Mouse (Mus musculus) midbrain, embryonic 14.5 days (tissue): Measurements from ENCODE around the gene Zcchc17. TPM values are rescaled to one million over a fixed set of nuclear protein-coding genes. Genes with fewer than 3 reads are reported as not detected.

Experiments used
- ATAC-seq: fragments of 200-750 bp; cut with Nextera tagmentation; 2 replicates; pipeline ENCODE4 v1.8.0; 2017; ENCODE audit warnings: moderate number of reproducible peaks, moderate library complexity; ENCODE audit not compliant: low FRiP score, low TSS enrichment
- DNase-seq: peaks from one replicate; pipeline ENCODE4 v3.0.0-alpha.2; 2015
- H3K27ac ChIP-seq: fragments of 300-500 bp; sonication (generic); replicated peaks from 2 replicates; pipeline ENCODE4 v1.5.1; 2014; ENCODE audit warnings: mild to moderate bottlenecking, low read depth, low read length, moderate library complexity
- H3K27me3 ChIP-seq: fragments of 300-500 bp; sonication (generic); 2 replicates; pipeline ENCODE4 v1.6.1; 2014; ENCODE audit warnings: low read length, control low read depth, mixed read lengths; ENCODE audit not compliant: control insufficient read depth, insufficient read depth
- H3K36me3 ChIP-seq: fragments of 300-500 bp; sonication (generic); 2 replicates; pipeline ENCODE4 v1.6.1; 2014; ENCODE audit warnings: low read length, control low read depth; ENCODE audit not compliant: control insufficient read depth, insufficient read depth
- H3K4me1 ChIP-seq: fragments of 300-500 bp; sonication (generic); 2 replicates; pipeline ENCODE4 v1.6.1; 2014; ENCODE audit warnings: mild to moderate bottlenecking, antibody characterized with exemption, low read length, control low read depth; ENCODE audit not compliant: control insufficient read depth, insufficient read depth
- H3K4me2 ChIP-seq: fragments of 300-500 bp; sonication (generic); 2 replicates; pipeline ENCODE4 v1.6.1; 2014; ENCODE audit warnings: mild to moderate bottlenecking, low read length, moderate library complexity
- H3K4me3 ChIP-seq: fragments of 300-500 bp; sonication (generic); replicated peaks from 2 replicates; pipeline ENCODE4 v1.5.1; 2014; ENCODE audit warnings: low read depth, low read length
- H3K9ac ChIP-seq: fragments of 300-500 bp; sonication (generic); replicated peaks from 2 replicates; pipeline ENCODE4 v1.6.1; 2014; ENCODE audit warnings: mild to moderate bottlenecking, low read length, moderate library complexity
- H3K9me3 ChIP-seq: fragments of 300-500 bp; sonication (generic); 2 replicates; pipeline ENCODE4 v1.6.1; 2016; ENCODE audit warnings: low read length, control low read depth, mixed read lengths; ENCODE audit not compliant: control insufficient read depth
- WGBS: fragments of 180-500 bp; shearing (Covaris S2); extraction: QIAGEN DNeasy Blood & Tissue Kit; methylation state at CpG from one replicate; pipeline ENCODE4 v1.1.7; 2014; 5-methylcytosine and 5-hydroxymethylcytosine counted together
- polyA plus RNA-seq: library from polyadenylated mRNA; unstranded; fragments of >200 nt; fragmentation: Nextera tagmentation; extraction: Ambion mirVana; gene quantifications from 2 replicates; pipeline ENCODE4 v1.2.1, GENCODE M21; 2014

The Zcchc17 gene
- polyA plus RNA-seq, 1 experiment from 2014 or later = 98.7 TPM

GRCm38 (mm10) chr4:130283826-130284225, 75.9 kb downstream of the Zcchc17 start:
- DNase-seq (no peak), ATAC-seq (no peak)
- Histone ChIP-seq H3K9ac (no peak overlapping the region), H3K36me3 (no peaks in the 10 kb centered on the region), H3K27me3 (no peaks in the 10 kb centered on the region), H3K4me1 (no peaks in the 10 kb centered on the region), H3K9me3 (no peaks in the 10 kb centered on the region), H3K4me3 (no peak overlapping the region), H3K4me2 (no peak overlapping the region), H3K27ac (no peak overlapping the region)
- 87% methylated on average over 9 of the region's 9 CpGs for WGBS

GRCm38 (mm10) chr4:130282856-130283255, 76.9 kb downstream of the Zcchc17 start:
- 73% methylated on average over 5 of the region's 5 CpGs for WGBS
- no peaks in the 10 kb centered on the region for H3K27me3 ChIP-seq
- ATAC-seq = no peak

GRCm38 (mm10) chr4:130279105-130279504, 80.6 kb downstream of the Zcchc17 start, which contains the start of gene Serinc2:
Gene Serinc2, minus strand, starts transcription at chr4:130279205.
- Histone ChIP-seq H3K27me3 (no peaks in the 10 kb centered on the region), H3K27ac (no peak within 1 kb of the TSS), H3K9ac (no peak within 1 kb of the TSS), H3K4me1 (peaks cover 10% of the 10 kb centered on the region; the same call in 1 of the 2 replicates), H3K36me3 (no peaks in the 10 kb centered on the region), H3K4me2 (no peak within 1 kb of the TSS), H3K9me3 (no peaks in the 10 kb centered on the region), H3K4me3 (no peak within 1 kb of the TSS)
- ATAC-seq (no peak), DNase-seq (no peak)
- 72% methylated on average over 2 of the region's 2 CpGs for WGBS

More at GRCm38 (mm10) chr4:130282856-130283255, 76.9 kb downstream of the Zcchc17 start:
- no peak overlapping the region for H3K4me2 ChIP-seq
- DNase-seq = no peak
- no peaks in the 10 kb centered on the region for H3K4me1 ChIP-seq
- H3K36me3 ChIP-seq = no peaks in the 10 kb centered on the region
- no peak overlapping the region for H3K4me3 ChIP-seq
- no peak overlapping the region for H3K27ac ChIP-seq
- H3K9ac ChIP-seq = no peak overlapping the region
- H3K9me3 ChIP-seq = no peaks in the 10 kb centered on the region

- no peak overlapping the region for H3K9ac ChIP-seq
- no peak for DNase-seq
Measured at GRCm38 (mm10) chr4:130276573-130277176, 83.1 kb downstream of the Zcchc17 start.

GRCm38 (mm10) chr4:130275823-130276105, 84.0 kb downstream of the Zcchc17 start:
- H3K36me3 ChIP-seq = no peaks in the 10 kb centered on the region
- H3K4me3 ChIP-seq = peak overlapping the region; percentile 76
- WGBS = 37% methylated on average over 5 of the region's 5 CpGs
- H3K27ac ChIP-seq = peak overlapping the region; percentile 99
- peak overlapping the region; percentile 97 for H3K9ac ChIP-seq
- no peaks in the 10 kb centered on the region for H3K9me3 ChIP-seq
- ATAC-seq (no peak), DNase-seq (peak; percentile 46)
- H3K27me3 ChIP-seq = no peaks in the 10 kb centered on the region
- peaks cover 24% of the 10 kb centered on the region for H3K4me1 ChIP-seq
- peak overlapping the region; percentile 79 for H3K4me2 ChIP-seq

More at GRCm38 (mm10) chr4:130276573-130277176, 83.1 kb downstream of the Zcchc17 start:
- H3K4me1 ChIP-seq = peaks cover 24% of the 10 kb centered on the region
- no peaks in the 10 kb centered on the region for H3K9me3 ChIP-seq
- WGBS = 74% methylated on average over 7 of the region's 7 CpGs
- no peaks in the 10 kb centered on the region for H3K36me3 ChIP-seq
- no peak overlapping the region for H3K4me3 ChIP-seq
- ATAC-seq = no peak
- H3K27ac ChIP-seq = no peak overlapping the region
- no peaks in the 10 kb centered on the region for H3K27me3 ChIP-seq
- no peak overlapping the region for H3K4me2 ChIP-seq

GRCm38 (mm10) chr4:130275016-130275822, 84.5 kb downstream of the Zcchc17 start:
- under 1% methylated on average over 62 of the region's 62 CpGs for WGBS
- no peaks in the 10 kb centered on the region for H3K36me3 ChIP-seq
- peak overlapping the region; percentile 76 for H3K4me3 ChIP-seq
- H3K4me1 ChIP-seq = peaks cover 24% of the 10 kb centered on the region
- DNase-seq (peak; percentile 79), ATAC-seq (peak; percentile 62)
- H3K27me3 ChIP-seq = no peaks in the 10 kb centered on the region
- H3K9me3 ChIP-seq = no peaks in the 10 kb centered on the region
- peak overlapping the region; percentile 99 for H3K27ac ChIP-seq
- H3K9ac ChIP-seq = peak overlapping the region; percentile 97
- peak overlapping the region; percentile 79 for H3K4me2 ChIP-seq

- ATAC-seq (peak; percentile 83), DNase-seq (peak; percentile 87)
- WGBS = under 1% methylated on average over 29 of the region's 29 CpGs
- Histone ChIP-seq H3K36me3 (no peaks in the 10 kb centered on the region), H3K4me1 (peaks cover 24% of the 10 kb centered on the region), H3K4me3 (peak overlapping the region; percentile 76), H3K27ac (peak overlapping the region; percentile 99), H3K9me3 (no peaks in the 10 kb centered on the region), H3K27me3 (no peaks in the 10 kb centered on the region), H3K9ac (peak overlapping the region; percentile 97), H3K4me2 (peak overlapping the region; percentile 79)
Measured at GRCm38 (mm10) chr4:130274346-130275015, 85.3 kb downstream of the Zcchc17 start.

GRCm38 (mm10) chr4:130273698-130274345, 85.9 kb downstream of the Zcchc17 start:
- H3K27ac ChIP-seq = peak overlapping the region; percentile 99
- H3K9me3 ChIP-seq = no peaks in the 10 kb centered on the region
- peak overlapping the region; percentile 76 for H3K4me3 ChIP-seq
- H3K9ac ChIP-seq = peak overlapping the region; percentile 97
- H3K4me1 ChIP-seq = peaks cover 24% of the 10 kb centered on the region
- 2% methylated on average over 11 of the region's 12 CpGs for WGBS
- no peaks in the 10 kb centered on the region for H3K27me3 ChIP-seq
- ATAC-seq (peak; percentile 67), DNase-seq (no peak)
- no peaks in the 10 kb centered on the region for H3K36me3 ChIP-seq
- peak overlapping the region; percentile 79 for H3K4me2 ChIP-seq
